Mouse (Mus musculus): ENCODE results near the gene Taf5l. TPM values are rescaled to one million over a fixed set of nuclear protein-coding genes. Genes with fewer than 3 reads are reported as not detected.
"Not testable (repeated sequence)": the region's sequence is repeated elsewhere in the genome, so short reads cannot be mapped to it uniquely, and the experiment has no call there.

The Taf5l gene
- 10 to 100 TPM; 21.7 to 22.3 TPM for total RNA-seq (2021)

GRCm38 (mm10) chr8:124021237-124022227, at the start of gene Taf5l, which contains the start of gene Urb2:
Gene Taf5l (minus strand): TSS chr8:124021397.
Gene Urb2 (plus strand): TSS chr8:124021508.
- intact Hi-C loops (cut with DNase I) = loop anchor here (2.0 to 5.0 kb wide), 2 partner anchors 39 to 74 kb away; partner anchors contain the start of genes Abcb10 and Nup133
- DNase-seq (ENCODE audit: low spot score in 2 of 2) = peak; percentile 92 to 96

GRCm38 (mm10) chr8:124070363-124071324, 49.4 kb upstream of the Taf5l start:
- DNase-seq (ENCODE audit: low spot score in 2 of 2) = no peak
- intact Hi-C loops (cut with DNase I) = no loop called here

- no peak for DNase-seq (ENCODE audit: low spot score in 2 of 2)
- intact Hi-C loops (cut with DNase I) = no loop called here
These were observed 46.0 kb upstream of the Taf5l start for GRCm38 (mm10) chr8:124067059-124067750.

GRCm38 (mm10) chr8:124066325-124067058, 45.3 kb upstream of the Taf5l start:
- intact Hi-C loops (cut with DNase I) = no loop called here
- no peak for DNase-seq (ENCODE audit: low spot score in 2 of 2)

GRCm38 (mm10) chr8:124056832-124057655, 35.8 kb upstream of the Taf5l start:
- DNase-seq (ENCODE audit: low spot score in 2 of 2) = no peak
- intact Hi-C loops (cut with DNase I) = no loop called here

GRCm38 (mm10) chr8:124052568-124052967, 31.4 kb upstream of the Taf5l start:
- DNase-seq (ENCODE audit: low spot score in 2 of 2) = no peak
- intact Hi-C loops (cut with DNase I) = loop anchor here (1.0 to 5.0 kb wide), 2 partner anchors 180 to 297 kb away; partner anchors contain the start of gene Galnt2

- intact Hi-C loops (cut with DNase I) = loop anchor here (1.0 to 5.0 kb wide), 2 partner anchors 180 to 297 kb away; partner anchors contain the start of gene Galnt2
- DNase-seq (ENCODE audit: low spot score in 2 of 2) = peak; percentile 58 to 69
These were observed 30.9 kb upstream of the Taf5l start for GRCm38 (mm10) chr8:124052110-124052509.

- intact Hi-C loops (cut with DNase I) = no loop called here
- no peak for DNase-seq (ENCODE audit: low spot score in 2 of 2)
These were observed 24.7 kb upstream of the Taf5l start for GRCm38 (mm10) chr8:124045856-124046255.

- no peak for DNase-seq (ENCODE audit: low spot score in 2 of 2)
- intact Hi-C loops (cut with DNase I) = no loop called here
These were observed 23.7 kb upstream of the Taf5l start for GRCm38 (mm10) chr8:124044931-124045330.

GRCm38 (mm10) chr8:124044421-124044820, 23.2 kb upstream of the Taf5l start:
- intact Hi-C loops (cut with DNase I) = no loop called here
- DNase-seq (ENCODE audit: low spot score in 2 of 2) = no peak

- intact Hi-C loops (cut with DNase I) = no loop called here
These were observed 21.0 kb upstream of the Taf5l start for GRCm38 (mm10) chr8:124042201-124042600.

GRCm38 (mm10) chr8:124039351-124039750, 18.2 kb upstream of the Taf5l start:
- no peak for DNase-seq (ENCODE audit: low spot score in 2 of 2)
- intact Hi-C loops (cut with DNase I) = no loop called here

More at GRCm38 (mm10) chr8:124042201-124042600, 21.0 kb upstream of the Taf5l start:
- DNase-seq (ENCODE audit: low spot score in 2 of 2) = no peak

- DNase-seq (ENCODE audit: low spot score in 2 of 2) = no peak
- intact Hi-C loops (cut with DNase I) = no loop called here
These were observed 16.9 kb upstream of the Taf5l start for GRCm38 (mm10) chr8:124038121-124038520.

GRCm38 (mm10) chr8:124033400-124033799, 12.2 kb upstream of the Taf5l start:
- intact Hi-C loops (cut with DNase I) = no loop called here

GRCm38 (mm10) chr8:124027831-124028230, 6.6 kb upstream of the Taf5l start:
- DNase-seq (ENCODE audit: low spot score in 2 of 2) = no peak
- intact Hi-C loops (cut with DNase I) = no loop called here

More at GRCm38 (mm10) chr8:124033400-124033799, 12.2 kb upstream of the Taf5l start:
- DNase-seq (ENCODE audit: low spot score in 2 of 2) = no peak

- DNase-seq (ENCODE audit: low spot score in 2 of 2); intact Hi-C loops (cut with DNase I): not testable (repeated sequence)
These were observed 5.1 kb upstream of the Taf5l start for GRCm38 (mm10) chr8:124026265-124026664.
